Mouse (Mus musculus) T-cell, adult 2 months (primary cell): ENCODE measurements around the gene Spaca1.
A peak's percentile ranks its signal among the peaks of the same experiment; 100 is the strongest.
"Not testable (repeated sequence)": the region's sequence is repeated elsewhere in the genome, so short reads cannot be mapped to it uniquely, and the experiment has no call there.

Source experiments
- DNase-seq: peaks from one replicate; pipeline ENCODE4 v3.0.0; 2022; ENCODE audit warnings: low spot score

The Spaca1 gene

GRCm38 (mm10) chr4:34049571-34050255, at the start of gene Spaca1:
TSS of gene Spaca1 (minus strand) at chr4:34050191.
- DNase-seq, result no peak

GRCm38 (mm10) chr4:34087286-34087685, 37.3 kb upstream of the Spaca1 start:
- DNase-seq, result not testable (repeated sequence)

DNA sequence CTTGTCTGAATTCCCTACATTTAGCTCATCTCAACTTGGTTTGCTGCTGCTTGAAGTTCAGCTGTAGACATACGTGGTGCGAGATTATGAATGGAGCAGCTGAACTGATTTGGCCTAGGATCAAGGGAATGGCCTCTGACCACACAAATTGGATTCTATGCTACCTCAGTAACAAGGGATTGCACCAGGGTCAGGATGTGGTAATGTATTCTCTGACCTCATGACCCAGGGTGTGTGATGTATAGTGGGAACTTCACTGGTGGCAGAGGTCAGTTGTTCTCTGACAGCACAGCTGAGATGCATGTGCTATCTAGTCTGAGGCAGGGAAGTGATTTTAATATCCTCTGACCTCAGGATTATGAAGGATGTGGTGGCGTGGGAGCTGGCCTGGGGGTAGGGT, 31.1 kb upstream of the Spaca1 start:
- no peak for DNase-seq

DNA sequence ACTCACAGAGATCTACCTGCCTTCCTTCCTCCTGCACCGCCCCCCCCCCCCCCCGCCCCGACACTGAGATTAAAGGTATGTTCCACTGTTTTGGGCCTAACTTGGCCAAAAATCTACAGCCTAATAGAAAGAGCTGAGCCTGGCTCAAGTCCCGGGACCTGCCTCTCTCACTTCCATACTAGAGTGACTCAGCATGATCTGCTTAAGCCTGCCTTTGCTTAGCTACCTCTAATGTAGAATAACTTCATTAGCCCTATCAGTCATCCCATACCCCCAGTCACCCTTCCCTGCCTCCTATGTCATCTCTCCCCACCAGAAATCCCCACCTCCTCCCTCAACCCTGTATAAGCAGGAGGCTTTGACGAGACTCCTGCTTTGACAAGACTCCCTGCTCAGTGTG, 19.0 kb upstream of the Spaca1 start:
- no peak for DNase-seq

DNA sequence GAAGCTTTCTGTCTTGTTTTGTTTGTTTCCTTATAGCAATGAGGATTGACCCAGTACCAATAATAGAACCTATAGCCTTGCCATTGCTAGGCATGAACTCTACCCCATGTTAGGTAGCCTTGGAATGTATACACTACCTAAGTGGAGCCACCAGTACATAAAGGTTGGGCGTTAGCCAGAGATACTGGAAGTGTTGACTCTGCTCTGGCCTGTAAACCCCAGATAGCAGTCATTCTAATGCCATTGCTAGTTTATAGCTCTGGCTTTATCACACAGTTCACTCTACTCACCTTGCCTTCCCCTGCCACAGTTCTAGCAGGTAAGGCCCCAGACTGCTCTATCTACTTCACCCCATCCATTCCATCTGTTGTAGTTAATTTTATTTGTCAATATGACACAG, 8.3 kb upstream of the Spaca1 start:
- DNase-seq, result no peak

DNA sequence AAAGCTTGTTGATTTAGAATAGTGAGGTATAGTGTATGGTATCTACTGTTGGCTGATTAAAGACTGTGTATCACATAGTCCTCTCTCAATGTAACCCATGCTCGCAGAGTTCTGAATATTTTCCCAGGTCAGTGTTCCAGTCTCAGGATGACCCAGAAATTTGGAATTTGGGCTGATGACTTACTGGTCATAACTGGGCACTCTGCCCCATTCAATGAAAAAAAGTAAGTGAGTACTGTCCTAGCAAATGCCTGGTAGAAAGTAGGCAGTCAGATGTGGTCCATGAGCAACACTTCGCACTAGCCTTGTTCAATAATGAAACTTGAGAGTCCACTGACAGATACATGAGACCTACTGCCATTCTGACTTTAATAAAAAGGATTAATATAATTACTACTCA, 23.2 kb downstream of the Spaca1 start:
- no peak for DNase-seq

GRCm38 (mm10) chr4:34021456-34021855, 28.5 kb downstream of the Spaca1 start:
- DNase-seq, result no peak

- DNase-seq, result no peak
Observed at GRCm38 (mm10) chr4:33996382-33996781, 53.6 kb downstream of the Spaca1 start.

- DNase-seq, result peak; percentile 25
Observed at GRCm38 (mm10) chr4:33992687-33993086, 57.3 kb downstream of the Spaca1 start.

DNA sequence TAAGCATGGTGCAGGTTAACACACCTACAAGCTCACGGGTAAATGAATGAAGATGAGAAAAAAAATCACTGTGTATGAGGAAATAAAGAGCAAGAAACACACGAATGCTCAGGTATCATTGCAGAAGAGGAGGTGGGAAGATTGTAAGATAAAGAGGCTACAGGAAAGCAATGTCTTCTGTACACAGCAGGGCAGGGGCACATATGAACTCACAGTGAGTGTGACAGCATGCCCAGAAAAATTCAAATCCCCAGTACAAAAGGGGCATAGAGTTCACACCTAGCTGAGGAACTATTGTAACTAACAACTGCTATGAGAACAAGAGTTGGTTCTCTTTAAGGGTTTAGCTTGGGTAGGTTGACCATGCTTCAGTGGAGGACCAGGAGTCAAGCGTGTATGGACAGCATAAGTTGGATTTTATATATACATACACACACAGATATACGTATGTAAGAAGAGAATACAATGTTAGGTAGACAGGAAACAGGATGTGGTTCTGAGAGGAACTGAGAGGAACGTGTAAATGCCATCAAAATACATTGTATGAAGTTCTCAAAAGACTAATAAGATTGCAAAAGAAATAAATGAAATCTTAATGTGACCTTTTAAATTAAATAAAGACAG, 61.4 kb downstream of the Spaca1 start:
- DNase-seq, result peak; percentile 35
